Mouse (Mus musculus) stomach, postnatal 0 days (tissue): ENCODE measurements at regions not wholly inside any gene's neighbourhood (a gene's known extent, or its start where the extent isn't known, plus 50 kb on each side); places are given as distances from the start of the nearest gene placed in this dataset.

Experiments used
- ATAC-seq: fragments of 200-750 bp; cut with Nextera tagmentation; 2 replicates; pipeline ENCODE4 v1.8.0; 2017; ENCODE audit not compliant: low FRiP score, low TSS enrichment
- DNase-seq: peaks from one replicate; pipeline ENCODE4 v3.0.0-alpha.2; 2016; ENCODE audit warnings: low spot score
- H3K27ac ChIP-seq: fragments of 300-500 bp; sonication (generic); replicated peaks from 2 replicates; pipeline ENCODE4 v1.5.1; 2014; ENCODE audit warnings: mild to moderate bottlenecking, control low read depth
- H3K27me3 ChIP-seq: fragments of 300-500 bp; sonication (generic); 2 replicates; pipeline ENCODE4 v1.6.1; 2014; ENCODE audit warnings: low read length; ENCODE audit not compliant: control insufficient read depth, insufficient read depth
- H3K36me3 ChIP-seq: fragments of 300-500 bp; sonication (generic); 2 replicates; pipeline ENCODE4 v1.6.1; 2014; ENCODE audit warnings: low read length, mixed read lengths; ENCODE audit not compliant: control insufficient read depth, insufficient read depth
- H3K4me1 ChIP-seq: fragments of 300-500 bp; sonication (generic); replicated peaks from 2 replicates; pipeline ENCODE4 v1.6.1; 2014; ENCODE audit warnings: antibody characterized with exemption; ENCODE audit not compliant: control insufficient read depth, insufficient read depth
- H3K4me2 ChIP-seq: fragments of 300-500 bp; sonication (generic); replicated peaks from 2 replicates; pipeline ENCODE4 v1.6.1; 2014; ENCODE audit warnings: low read depth, mild to moderate bottlenecking, control low read depth, moderate library complexity
- H3K4me3 ChIP-seq: fragments of 300-500 bp; sonication (generic); 2 replicates; pipeline ENCODE4 v1.5.1; 2014; ENCODE audit warnings: low read depth, low read length, control low read depth
- H3K9ac ChIP-seq: fragments of 300-500 bp; sonication (generic); 2 replicates; pipeline ENCODE4 v1.6.1; 2014; ENCODE audit warnings: mild to moderate bottlenecking, low read length, control low read depth, mixed read lengths
- H3K9me3 ChIP-seq: fragments of 300-500 bp; sonication (generic); 2 replicates; pipeline ENCODE4 v1.6.1; 2016; ENCODE audit warnings: low read length; ENCODE audit not compliant: control insufficient read depth
- CTCF ChIP-seq: IDR thresholded peaks from 2 replicates; pipeline ENCODE4 v1.5.1; 2016; ENCODE audit warnings: antibody characterized with exemption, low read depth, mild to moderate bottlenecking, moderate library complexity
- EP300 ChIP-seq: optimal IDR thresholded peaks from 2 replicates; pipeline ENCODE3; 2016; ENCODE audit warnings: antibody characterized with exemption
- WGBS: fragments of 180-500 bp; shearing (Covaris S2); extraction: QIAGEN DNeasy Blood & Tissue Kit; methylation state at CpG from one replicate; pipeline ENCODE4 v1.1.7; 2014; 5-methylcytosine and 5-hydroxymethylcytosine counted together

GRCm38 (mm10) chr10:43818623-43819022 is 82.9 kb downstream of the Qrsl1 start:
- Histone ChIP-seq H3K27me3 (no peaks in the 10 kb centered on the region), H3K4me3 (no peak overlapping the region), H3K4me1 (no peaks in the 10 kb centered on the region), H3K36me3 (no peaks in the 10 kb centered on the region), H3K4me2 (no peak overlapping the region), H3K27ac (no peak overlapping the region), H3K9me3 (no peaks in the 10 kb centered on the region), H3K9ac (no peak overlapping the region)
- 51% methylated on average over 5 of the region's 5 CpGs for WGBS
- DNase-seq (no peak), ATAC-seq (no peak)
- TF ChIP-seq CTCF (no peak), EP300 (no peak)

- H3K4me1 ChIP-seq, result no peaks in the 10 kb centered on the region
- no peaks in the 10 kb centered on the region for H3K27me3 ChIP-seq
- H3K9ac ChIP-seq, result no peak overlapping the region
- 84% methylated on average over 6 of the region's 6 CpGs for WGBS
- H3K4me3 ChIP-seq, result no peak overlapping the region
- no peaks in the 10 kb centered on the region for H3K36me3 ChIP-seq
- H3K4me2 ChIP-seq, result no peak overlapping the region
- H3K9me3 ChIP-seq, result no peaks in the 10 kb centered on the region
- TF ChIP-seq EP300 (no peak), CTCF (no peak)
- no peak for DNase-seq
- H3K27ac ChIP-seq, result no peak overlapping the region
- no peak for ATAC-seq
Observed at GRCm38 (mm10) chr10:43819434-43819833, 82.1 kb downstream of the Qrsl1 start.

DNA sequence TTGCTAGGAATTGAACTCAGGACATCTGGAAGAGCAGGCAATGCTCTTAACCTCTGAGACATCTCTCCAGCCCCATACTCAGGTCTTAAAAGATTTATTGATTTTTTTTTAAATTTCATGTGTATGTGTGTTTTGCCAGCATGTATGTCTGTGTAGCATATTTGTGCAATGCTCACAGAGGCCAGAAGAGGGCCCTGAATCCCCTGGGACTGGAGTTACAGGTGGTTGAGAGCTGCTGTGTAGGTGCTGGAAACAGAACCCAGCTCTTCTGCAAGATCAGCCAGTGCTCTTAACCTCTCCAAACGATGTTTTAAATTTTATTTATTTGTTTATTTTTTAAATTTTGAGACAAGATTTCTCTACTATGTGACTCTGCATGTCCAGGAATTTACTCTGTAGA is 78.9 kb downstream of the Qrsl1 start:
- WGBS, result 72% methylated on average over 1 of the region's 1 CpGs
- no peak overlapping the region for H3K4me3 ChIP-seq
- no peak overlapping the region for H3K4me2 ChIP-seq
- H3K9me3 ChIP-seq, result no peaks in the 10 kb centered on the region
- no peak for ATAC-seq
- H3K27me3 ChIP-seq, result no peaks in the 10 kb centered on the region
- no peaks in the 10 kb centered on the region for H3K36me3 ChIP-seq
- no peak overlapping the region for H3K27ac ChIP-seq
- no peak overlapping the region for H3K9ac ChIP-seq
- DNase-seq, result no peak
- no peak for TF ChIP-seq EP300
- TF ChIP-seq CTCF, result no peak
- H3K4me1 ChIP-seq, result no peaks in the 10 kb centered on the region

GRCm38 (mm10) chr10:43824009-43824408 is 77.5 kb downstream of the Qrsl1 start:
- no peaks in the 10 kb centered on the region for H3K27me3 ChIP-seq
- no peak for ATAC-seq
- no peaks in the 10 kb centered on the region for H3K4me1 ChIP-seq
- H3K36me3 ChIP-seq, result no peaks in the 10 kb centered on the region
- DNase-seq, result no peak
- no peak overlapping the region for H3K9ac ChIP-seq
- no peak overlapping the region for H3K4me2 ChIP-seq
- H3K9me3 ChIP-seq, result no peaks in the 10 kb centered on the region
- no peak overlapping the region for H3K4me3 ChIP-seq
- TF ChIP-seq CTCF (no peak), EP300 (no peak)
- WGBS, result 83% methylated on average over 5 of the region's 5 CpGs
- no peak overlapping the region for H3K27ac ChIP-seq
